Mouse (Mus musculus) lung, embryonic 16.5 days (tissue): ENCODE data around the gene Parvg. TPM values are rescaled to one million over a fixed set of nuclear protein-coding genes. Genes with fewer than 3 reads are reported as not detected.

ENCODE experiments used
- ATAC-seq: fragments of 200-750 bp; cut with Nextera tagmentation; 2 replicates; pipeline ENCODE4 v1.8.0; 2017; ENCODE audit warnings: low read depth, mild to moderate bottlenecking, moderate library complexity
- H3K27ac ChIP-seq: fragments of 300-500 bp; sonication (generic); 2 replicates; pipeline ENCODE4 v1.5.1; 2014; ENCODE audit warnings: mild to moderate bottlenecking, control low read depth, low read length
- H3K27me3 ChIP-seq: fragments of 300-500 bp; sonication (generic); 2 replicates; pipeline ENCODE4 v1.6.1; 2014; ENCODE audit warnings: low read depth, low read length, mixed read lengths; ENCODE audit not compliant: control insufficient read depth, insufficient read depth
- H3K36me3 ChIP-seq: fragments of 300-500 bp; sonication (generic); 2 replicates; pipeline ENCODE4 v1.6.1; 2014; ENCODE audit warnings: low read length; ENCODE audit not compliant: control insufficient read depth, insufficient read depth
- H3K4me1 ChIP-seq: fragments of 300-500 bp; sonication (generic); replicated peaks from 2 replicates; pipeline ENCODE4 v1.6.1; 2014; ENCODE audit warnings: low read length, mixed read lengths; ENCODE audit not compliant: control insufficient read depth, insufficient read depth
- H3K4me2 ChIP-seq: fragments of 300-500 bp; sonication (generic); 2 replicates; pipeline ENCODE4 v1.6.1; 2014; ENCODE audit warnings: low read depth, low read length, control low read depth
- H3K4me3 ChIP-seq: fragments of 300-500 bp; sonication (generic); 2 replicates; pipeline ENCODE4 v1.5.1; 2014; ENCODE audit warnings: mild to moderate bottlenecking, low read length, control low read depth
- H3K9ac ChIP-seq: fragments of 300-500 bp; sonication (generic); 2 replicates; pipeline ENCODE4 v1.6.1; 2014; ENCODE audit warnings: low read length, control low read depth
- H3K9me3 ChIP-seq: fragments of 300-500 bp; sonication (generic); 2 replicates; pipeline ENCODE4 v1.6.1; 2016; ENCODE audit warnings: low read length; ENCODE audit not compliant: control insufficient read depth
- WGBS: fragments of 180-500 bp; shearing (Covaris S2); extraction: QIAGEN DNeasy Blood & Tissue Kit; methylation state at CpG from one replicate; pipeline ENCODE4 v1.1.7; 2014; 5-methylcytosine and 5-hydroxymethylcytosine counted together
- polyA plus RNA-seq: library from polyadenylated mRNA; unstranded; fragments of >200 nt; fragmentation: Nextera tagmentation; extraction: Ambion mirVana; gene quantifications from 2 replicates; pipeline ENCODE4 v1.2.1, GENCODE M21; 2015

The Parvg gene
- polyA plus RNA-seq = 3.8 and 5.5 TPM in 2 replicates

GRCm38 (mm10) chr15:84323966-84324869 lies at the start of gene Parvg:
TSS of gene Parvg (plus strand) at chr15:84324026.
- Histone ChIP-seq H3K9me3 (no peaks in the 10 kb centered on the region), H3K4me2 (no peak within 1 kb of the TSS), H3K4me3 (no peak within 1 kb of the TSS), H3K27me3 (no peaks in the 10 kb centered on the region), H3K4me1 (no peaks in the 10 kb centered on the region), H3K36me3 (no peaks in the 10 kb centered on the region), H3K27ac (no peak within 1 kb of the TSS), H3K9ac (no peak within 1 kb of the TSS)
- 74% methylated on average over 10 of the region's 10 CpGs for WGBS
- ATAC-seq = no peak

- no peak for ATAC-seq
- WGBS = 79% methylated on average over 4 of the region's 4 CpGs
Observed at GRCm38 (mm10) chr15:84276066-84276465, 47.8 kb upstream of the Parvg start.

GRCm38 (mm10) chr15:84278091-84278490 lies 45.7 kb upstream of the Parvg start:
- H3K27ac ChIP-seq = no peak overlapping the region

More at GRCm38 (mm10) chr15:84276066-84276465, 47.8 kb upstream of the Parvg start:
- Histone ChIP-seq H3K4me2 (no peak overlapping the region), H3K27ac (no peak overlapping the region), H3K36me3 (no peaks in the 10 kb centered on the region), H3K9me3 (no peaks in the 10 kb centered on the region), H3K4me3 (no peak overlapping the region), H3K27me3 (no peaks in the 10 kb centered on the region), H3K9ac (no peak overlapping the region), H3K4me1 (no peaks in the 10 kb centered on the region)

GRCm38 (mm10) chr15:84278656-84279055 lies 45.2 kb upstream of the Parvg start:
- Histone ChIP-seq H3K4me3 (no peak overlapping the region), H3K27me3 (no peaks in the 10 kb centered on the region), H3K4me1 (no peaks in the 10 kb centered on the region), H3K27ac (no peak overlapping the region), H3K4me2 (no peak overlapping the region), H3K9ac (no peak overlapping the region), H3K9me3 (no peaks in the 10 kb centered on the region), H3K36me3 (no peaks in the 10 kb centered on the region)
- WGBS = 65% methylated on average over 7 of the region's 7 CpGs
- ATAC-seq = no peak

More at GRCm38 (mm10) chr15:84278091-84278490, 45.7 kb upstream of the Parvg start:
- H3K27me3 ChIP-seq = no peaks in the 10 kb centered on the region
- no peak overlapping the region for H3K4me2 ChIP-seq
- no peak for ATAC-seq
- no peak overlapping the region for H3K9ac ChIP-seq
- H3K4me1 ChIP-seq = no peaks in the 10 kb centered on the region
- H3K9me3 ChIP-seq = no peaks in the 10 kb centered on the region
- H3K36me3 ChIP-seq = no peaks in the 10 kb centered on the region
- WGBS = 75% methylated on average over 7 of the region's 7 CpGs
- no peak overlapping the region for H3K4me3 ChIP-seq

GRCm38 (mm10) chr15:84280309-84280708 lies 43.5 kb upstream of the Parvg start:
- H3K27me3 ChIP-seq = no peaks in the 10 kb centered on the region
- H3K27ac ChIP-seq = no peak overlapping the region
- no peaks in the 10 kb centered on the region for H3K9me3 ChIP-seq
- no peak overlapping the region for H3K4me2 ChIP-seq
- ATAC-seq = no peak
- H3K4me3 ChIP-seq = no peak overlapping the region
- no peak overlapping the region for H3K9ac ChIP-seq
- no peaks in the 10 kb centered on the region for H3K36me3 ChIP-seq
- H3K4me1 ChIP-seq = no peaks in the 10 kb centered on the region
- WGBS = 70% methylated on average over 8 of the region's 8 CpGs

- H3K9ac ChIP-seq = no peak overlapping the region
- WGBS = 76% methylated on average over 11 of the region's 11 CpGs
- no peaks in the 10 kb centered on the region for H3K4me1 ChIP-seq
- no peak overlapping the region for H3K27ac ChIP-seq
- H3K36me3 ChIP-seq = no peaks in the 10 kb centered on the region
- no peak overlapping the region for H3K4me2 ChIP-seq
- no peaks in the 10 kb centered on the region for H3K9me3 ChIP-seq
- H3K27me3 ChIP-seq = no peaks in the 10 kb centered on the region
- H3K4me3 ChIP-seq = no peak overlapping the region
- ATAC-seq = no peak
Observed at GRCm38 (mm10) chr15:84280712-84281347, 43.0 kb upstream of the Parvg start.

- Histone ChIP-seq H3K4me3 (no peak overlapping the region), H3K4me2 (no peak overlapping the region), H3K27me3 (no peaks in the 10 kb centered on the region), H3K27ac (no peak overlapping the region), H3K36me3 (no peaks in the 10 kb centered on the region), H3K9ac (no peak overlapping the region), H3K4me1 (no peaks in the 10 kb centered on the region), H3K9me3 (no peaks in the 10 kb centered on the region)
- 66% methylated on average over 20 of the region's 20 CpGs for WGBS
- ATAC-seq = no peak
Observed at GRCm38 (mm10) chr15:84282206-84283085, 41.4 kb upstream of the Parvg start.

GRCm38 (mm10) chr15:84284059-84284458 lies 39.8 kb upstream of the Parvg start:
- H3K9ac ChIP-seq = no peak overlapping the region
- WGBS = 63% methylated on average over 5 of the region's 5 CpGs
- no peak overlapping the region for H3K4me2 ChIP-seq
- ATAC-seq = no peak
- H3K27ac ChIP-seq = no peak overlapping the region
- no peaks in the 10 kb centered on the region for H3K27me3 ChIP-seq
- no peaks in the 10 kb centered on the region for H3K4me1 ChIP-seq
- no peak overlapping the region for H3K4me3 ChIP-seq
- H3K36me3 ChIP-seq = no peaks in the 10 kb centered on the region
- H3K9me3 ChIP-seq = no peaks in the 10 kb centered on the region

- no peak overlapping the region for H3K9ac ChIP-seq
- no peak overlapping the region for H3K27ac ChIP-seq
- no peak for ATAC-seq
- no peaks in the 10 kb centered on the region for H3K4me1 ChIP-seq
- H3K27me3 ChIP-seq = no peaks in the 10 kb centered on the region
- H3K4me2 ChIP-seq = no peak overlapping the region
- H3K4me3 ChIP-seq = no peak overlapping the region
- 68% methylated on average over 7 of the region's 7 CpGs for WGBS
- H3K9me3 ChIP-seq = no peaks in the 10 kb centered on the region
- H3K36me3 ChIP-seq = no peaks in the 10 kb centered on the region
Observed at GRCm38 (mm10) chr15:84285453-84285852, 38.4 kb upstream of the Parvg start.
